Mouse (Mus musculus) liver, embryonic 14 days (tissue): ENCODE data around the gene Tram1l1. TPM values are rescaled to one million over a fixed set of nuclear protein-coding genes. Genes with fewer than 3 reads are reported as not detected.

Experiments
- polyA plus RNA-seq: library from polyadenylated mRNA; depleted of rRNA; stranded (reverse); fragments of >200 nt; gene quantifications from 2 replicates; pipeline ENCODE4 v1.2.3, GENCODE M21; 2012; rRNA removed

Gene Tram1l1
- 0.10 and 0.20 TPM in 2 replicates for polyA plus RNA-seq

GRCm38 (mm10) chr3:124320821-124321576 lies at the start of gene Tram1l1:
TSS of gene Tram1l1 (plus strand) at chr3:124320855.

Other genes with a start within 250 kb of the Tram1l1 start
- not detected in 2 replicates for gene 1700006A11Rik, start 105.2 kb downstream of the Tram1l1 start, polyA plus RNA-seq